Mouse (Mus musculus) ZHBTc4 (cell line): ENCODE results near the gene Nrcam.

Experiments used
- DNase-seq: peaks from one replicate; pipeline ENCODE4 v3.0.0-alpha.2; 2011; ENCODE audit warnings: low read depth, low spot score

The Nrcam gene

GRCm38 (mm10) chr12:44515066-44515465 lies 186.4 kb downstream of the Nrcam start:
- no peak for DNase-seq

DNA sequence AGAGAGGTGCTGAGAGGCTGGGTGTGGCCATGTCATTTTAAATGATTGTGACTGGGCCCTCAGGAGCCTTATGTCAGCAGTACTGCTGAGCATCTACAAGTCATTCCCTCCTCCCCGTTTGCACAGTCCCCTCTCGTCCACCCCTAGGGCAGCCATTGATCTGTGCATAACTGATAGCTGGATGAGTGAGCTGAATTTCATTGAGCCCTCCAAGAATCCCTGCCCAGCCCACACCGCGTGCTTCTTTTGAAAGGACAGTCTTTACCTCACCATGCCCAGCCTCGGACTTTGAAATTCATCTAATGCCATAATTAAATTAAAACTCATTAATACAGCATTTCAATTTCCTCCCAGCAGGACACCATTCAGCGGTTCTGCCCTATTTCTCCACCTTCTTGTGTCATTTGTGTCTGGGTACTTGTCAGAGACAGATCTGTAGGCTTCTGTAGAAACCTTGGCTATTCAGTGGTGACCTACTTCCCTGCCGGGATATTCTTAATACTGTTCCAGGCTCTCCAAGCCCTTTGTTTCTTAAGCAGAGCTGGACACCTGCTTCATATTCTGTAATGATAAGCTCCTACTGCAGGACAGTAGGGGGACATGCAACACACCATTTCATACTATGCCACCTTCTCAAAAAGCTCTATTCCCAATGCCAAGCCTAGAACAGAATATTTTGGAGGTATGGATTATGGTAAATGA lies 190.9 kb downstream of the Nrcam start:
- DNase-seq = no peak

GRCm38 (mm10) chr12:44521496-44521895 lies 192.8 kb downstream of the Nrcam start:
- DNase-seq = no peak

- no peak for DNase-seq
Measured at GRCm38 (mm10) chr12:44524621-44525565, 196.2 kb downstream of the Nrcam start.

DNA sequence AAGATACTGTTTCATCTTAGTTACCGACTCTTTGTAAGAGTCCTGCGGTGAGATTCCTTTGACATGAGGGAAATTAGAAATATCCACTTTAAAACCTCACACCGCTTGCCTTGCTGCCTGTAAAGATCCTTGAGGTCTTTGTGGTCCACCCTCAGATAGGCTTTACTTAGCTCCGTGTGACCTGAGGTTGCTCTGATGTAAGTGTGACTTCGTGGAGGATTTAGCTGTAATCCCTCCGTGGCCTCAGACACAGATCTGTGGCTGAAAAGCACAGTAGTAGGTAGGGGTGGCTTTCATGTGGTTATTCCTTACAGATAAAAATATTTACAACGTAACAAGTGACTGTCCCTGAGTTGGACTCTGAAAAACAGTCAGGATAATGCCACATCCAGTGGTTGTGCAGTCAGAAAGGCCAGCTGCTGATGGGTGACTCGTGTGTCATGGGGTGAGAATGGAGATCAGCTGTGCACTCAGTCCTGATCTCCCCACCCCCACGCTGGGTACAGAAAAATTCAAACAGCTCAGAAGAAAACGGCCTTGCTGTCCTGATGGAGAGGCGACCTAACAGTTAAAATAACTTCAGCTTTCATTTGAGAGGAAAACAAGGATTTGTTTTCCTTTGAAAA lies 199.8 kb downstream of the Nrcam start:
- no peak for DNase-seq

DNA sequence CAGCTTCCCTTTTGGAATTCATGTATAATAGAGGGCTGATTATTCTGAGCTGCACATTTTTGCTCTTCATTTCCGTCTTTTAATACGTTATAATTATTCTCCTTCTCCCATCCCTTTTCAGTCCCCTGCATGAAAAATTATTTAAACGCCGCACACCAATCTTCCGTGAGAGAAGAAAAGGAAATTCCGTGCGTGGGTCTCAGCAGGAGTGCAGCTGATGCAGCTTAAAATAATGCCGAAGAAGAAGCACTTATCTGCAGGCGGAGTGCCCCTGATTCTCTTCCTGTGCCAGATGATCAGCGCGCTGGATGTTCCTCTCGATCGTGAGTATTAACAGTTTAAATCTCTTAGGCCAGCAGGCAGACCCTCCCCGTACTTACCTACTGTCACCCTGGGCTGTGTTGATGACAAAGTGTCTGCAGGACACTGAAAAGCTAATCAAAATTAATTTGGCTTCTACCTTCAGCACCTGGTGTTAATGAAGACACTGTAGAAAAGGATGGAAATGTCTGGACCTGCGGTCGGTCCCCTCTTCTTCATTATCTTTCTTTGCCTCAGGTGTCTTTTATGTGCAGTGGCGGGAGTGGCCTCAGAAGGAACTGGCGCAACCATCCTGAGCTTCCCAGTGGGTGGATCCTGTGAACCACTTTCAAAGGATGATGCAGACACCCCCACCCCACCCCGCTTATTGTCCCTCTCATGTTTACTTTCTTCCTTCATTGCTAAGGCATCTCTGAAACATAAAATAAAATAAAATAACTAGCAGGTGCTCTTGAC lies 203.8 kb downstream of the Nrcam start:
- no peak for DNase-seq

GRCm38 (mm10) chr12:44534100-44534633 lies 205.5 kb downstream of the Nrcam start:
- no peak for DNase-seq

GRCm38 (mm10) chr12:44535623-44536022 lies 206.9 kb downstream of the Nrcam start:
- DNase-seq = no peak

DNA sequence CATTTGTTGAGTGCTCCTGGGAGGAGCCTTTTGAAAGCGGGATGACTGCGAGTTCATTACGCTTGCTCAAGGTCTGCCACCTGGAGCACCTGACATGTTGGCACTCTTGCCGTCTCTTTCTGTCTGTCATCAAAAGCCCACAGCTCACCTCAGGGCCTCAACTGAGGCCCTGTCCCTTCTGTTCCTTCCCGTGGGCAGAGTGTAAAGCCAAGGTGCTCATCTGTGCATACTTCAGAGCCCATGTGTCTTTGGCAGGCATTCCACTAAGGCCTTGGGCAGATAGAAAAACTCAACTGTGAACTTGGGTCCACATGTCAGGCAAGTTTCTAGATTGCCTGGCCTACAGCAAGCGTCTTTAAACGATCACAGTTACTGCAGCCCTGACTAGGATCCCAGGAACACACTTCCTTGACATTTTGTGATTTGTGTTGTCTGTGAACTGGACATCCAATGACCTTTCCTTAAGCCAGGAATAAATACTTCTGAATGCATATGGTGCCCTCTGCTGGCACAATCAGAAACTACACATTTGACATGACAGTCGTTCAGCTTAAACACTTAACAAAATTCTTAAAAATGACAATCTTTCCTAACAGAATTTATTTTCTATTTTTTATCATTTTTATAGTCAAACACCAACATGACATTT lies 219.2 kb downstream of the Nrcam start:
- peak; percentile 82 for DNase-seq

GRCm38 (mm10) chr12:44548465-44548864 lies 219.8 kb downstream of the Nrcam start:
- no peak for DNase-seq

GRCm38 (mm10) chr12:44551614-44552013 lies 222.9 kb downstream of the Nrcam start:
- DNase-seq = peak; percentile 11

DNA sequence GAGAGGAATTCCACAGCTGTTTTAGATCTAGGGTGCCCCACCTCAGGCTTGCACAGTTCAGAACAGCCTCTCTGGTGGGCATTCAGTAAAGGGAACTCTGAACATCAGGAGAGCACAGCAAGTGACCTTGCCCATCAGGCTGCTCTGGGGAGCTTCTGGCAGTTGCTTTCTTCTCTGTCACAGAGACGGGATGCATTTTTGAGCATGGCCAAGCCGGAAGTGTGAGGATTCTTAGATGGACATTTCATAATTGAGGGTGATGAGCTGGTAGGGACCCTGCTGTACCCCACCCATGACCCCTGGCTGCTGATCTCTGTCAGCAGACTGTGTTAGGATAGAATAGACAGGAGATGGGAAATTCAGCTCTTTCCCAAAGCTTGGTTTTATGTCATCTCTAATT lies 225.4 kb downstream of the Nrcam start:
- DNase-seq = no peak

DNA sequence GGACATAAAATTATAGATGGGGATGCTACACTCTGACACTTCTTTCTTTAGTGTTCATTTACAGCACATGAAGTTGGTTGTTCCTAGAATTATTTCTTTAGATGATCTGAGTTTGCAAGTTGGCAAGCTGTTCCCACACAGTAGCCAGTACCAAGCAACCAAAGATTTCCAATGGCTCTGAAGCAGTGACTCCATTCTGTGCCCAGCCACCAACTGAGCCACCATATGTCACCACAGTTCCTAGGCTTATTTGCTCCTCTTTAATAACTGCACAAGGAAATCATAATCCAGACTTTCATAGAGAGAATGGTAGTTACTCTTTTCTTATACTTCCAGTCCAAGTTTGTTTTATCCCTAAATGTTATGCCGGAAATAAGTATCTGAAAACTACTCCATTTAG lies 226.1 kb downstream of the Nrcam start:
- no peak for DNase-seq

GRCm38 (mm10) chr12:44560002-44560401 lies 231.3 kb downstream of the Nrcam start:
- DNase-seq = no peak

DNA sequence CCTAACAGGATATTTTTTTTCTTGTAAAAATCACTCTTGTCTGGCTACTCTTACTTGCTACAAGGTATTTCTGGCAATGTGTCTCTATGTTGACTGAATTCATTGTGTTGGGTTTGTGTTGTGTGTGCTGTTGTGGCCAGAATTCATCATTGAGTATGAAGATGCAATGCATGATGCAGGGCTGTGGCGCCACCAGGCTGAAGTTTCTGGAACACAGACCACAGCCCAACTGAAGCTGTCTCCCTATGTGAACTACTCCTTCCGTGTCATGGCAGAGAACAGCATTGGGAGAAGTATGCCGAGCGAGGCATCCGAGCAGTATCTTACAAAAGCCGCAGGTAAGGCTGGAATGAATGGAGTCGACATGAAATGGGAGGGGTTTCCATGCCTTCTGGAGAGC lies 241.4 kb downstream of the Nrcam start:
- DNase-seq = no peak

DNA sequence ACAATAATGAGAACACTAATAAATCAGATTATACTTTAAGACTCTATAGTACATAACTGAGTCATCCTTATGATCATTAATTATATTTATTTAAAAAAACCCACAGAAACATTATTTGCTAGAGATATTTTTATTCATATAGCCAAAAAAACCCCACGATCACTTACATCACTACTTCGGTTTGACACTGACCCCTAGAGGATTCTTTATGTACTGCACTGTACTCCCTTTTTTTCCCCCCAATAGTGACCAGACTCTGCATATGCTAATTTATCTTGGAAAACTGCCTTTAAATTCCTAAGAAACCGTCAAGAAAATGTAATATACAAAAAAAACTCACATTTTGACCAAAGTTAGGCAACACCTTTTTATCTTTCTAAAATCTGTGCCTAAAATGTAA lies 244.0 kb downstream of the Nrcam start:
- peak; percentile 50 for DNase-seq

DNA sequence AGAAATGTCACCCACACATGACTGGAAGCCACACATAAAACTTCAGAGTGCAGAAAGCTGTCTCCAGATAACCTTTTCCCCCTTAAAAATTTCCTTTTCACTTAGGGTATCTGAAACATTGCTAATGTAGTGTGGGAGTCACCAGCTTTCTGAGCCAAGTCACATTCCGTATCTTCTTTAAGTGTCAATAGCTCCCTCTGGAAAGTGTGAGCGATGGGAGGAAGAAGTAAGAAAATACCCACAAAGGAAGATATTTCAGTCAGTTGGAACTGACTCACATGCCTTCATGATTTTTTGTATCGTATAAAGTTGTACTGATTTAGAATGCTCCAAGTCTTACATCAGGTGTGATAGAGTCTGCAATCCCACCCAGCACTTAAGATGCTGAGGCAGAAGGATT lies 245.5 kb downstream of the Nrcam start:
- no peak for DNase-seq

DNA sequence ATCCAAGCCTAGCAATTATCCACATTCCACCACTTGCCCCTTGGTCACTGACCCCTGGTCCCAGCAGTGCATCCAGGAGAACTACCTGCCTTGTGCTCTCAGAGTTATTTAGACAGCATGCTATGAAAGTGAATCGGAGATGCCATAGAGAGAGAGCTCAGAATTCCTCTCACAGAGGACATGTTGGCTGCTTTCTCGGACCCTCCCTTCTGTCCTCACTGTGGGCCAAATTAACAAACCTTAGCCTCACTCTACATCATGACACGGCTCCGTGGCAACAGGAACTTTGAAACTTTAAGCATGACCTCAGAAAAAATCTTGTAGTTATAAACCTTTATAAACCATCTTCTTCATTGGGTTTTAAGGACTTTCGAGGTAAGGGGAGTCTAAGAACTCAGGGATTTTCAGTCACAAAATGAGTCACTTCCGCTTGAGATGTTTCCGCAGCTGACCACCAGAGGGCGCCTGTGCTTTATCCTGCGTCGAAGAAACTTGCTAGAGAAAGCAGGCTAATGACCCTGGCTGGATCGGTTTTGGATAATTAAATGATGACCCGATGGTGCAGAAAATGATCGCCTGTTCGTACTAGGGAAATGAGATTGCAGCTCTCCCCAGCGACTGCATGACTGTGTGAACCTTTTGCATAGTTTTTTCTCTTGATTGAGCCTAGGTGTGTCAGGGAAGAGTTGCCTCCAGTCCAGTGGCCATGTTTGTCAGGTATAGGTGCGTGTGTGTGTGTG lies 272.9 kb downstream of the Nrcam start:
- peak; percentile 74 for DNase-seq

DNA sequence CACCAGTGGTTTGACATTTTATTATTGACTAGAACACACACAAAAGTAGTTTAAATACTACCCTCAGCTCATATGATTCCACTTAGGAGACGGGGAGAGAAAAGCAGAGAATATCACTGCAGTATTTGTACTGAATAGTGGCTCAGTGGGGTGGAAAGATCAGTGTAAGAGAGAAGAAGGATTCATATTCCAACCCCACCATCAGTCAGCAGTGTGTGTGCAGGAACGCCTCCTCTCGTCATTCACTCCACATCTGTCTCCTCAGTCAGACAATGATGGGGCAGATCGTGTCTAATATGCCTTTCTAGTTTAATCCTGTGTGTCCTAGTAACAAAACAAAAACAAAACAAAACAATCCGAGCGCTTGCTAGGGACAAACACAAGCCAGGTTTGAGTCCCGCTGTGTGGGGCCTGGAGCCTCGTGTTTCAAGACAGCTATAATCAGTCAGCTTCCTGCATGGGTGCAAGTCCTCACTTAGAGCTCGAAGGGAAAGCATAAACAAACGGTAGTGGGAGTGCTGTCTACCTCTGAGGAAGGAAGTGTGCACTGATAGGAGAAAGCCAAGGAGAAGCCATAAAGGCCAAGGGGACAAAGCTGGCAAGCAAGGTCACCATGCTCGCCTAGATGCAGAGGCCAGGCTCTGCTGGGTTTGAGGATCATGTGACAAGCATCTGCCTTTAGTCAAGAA lies 273.7 kb downstream of the Nrcam start:
- DNase-seq = no peak

- peak; percentile 34 for DNase-seq
Measured at GRCm38 (mm10) chr12:44602958-44603331, 274.3 kb downstream of the Nrcam start.
